Mouse (Mus musculus) midbrain, postnatal 0 days (tissue): ENCODE measurements around the gene Syne1. TPM values are rescaled to one million over a fixed set of nuclear protein-coding genes. Genes with fewer than 3 reads are reported as not detected.

Source experiments
- ATAC-seq: fragments of 200-750 bp; cut with Nextera tagmentation; 2 replicates; pipeline ENCODE4 v1.8.0; 2017; ENCODE audit warnings: moderate number of reproducible peaks, mild to moderate bottlenecking, moderate TSS enrichment, moderate library complexity; ENCODE audit not compliant: low FRiP score
- DNase-seq: peaks from one replicate; pipeline ENCODE4 v3.0.0-alpha.2; 2015; ENCODE audit warnings: low spot score
- H3K27ac ChIP-seq: fragments of 300-500 bp; sonication (generic); 2 replicates; pipeline ENCODE4 v1.5.1; 2014; ENCODE audit warnings: low read depth, mild to moderate bottlenecking, low read length, mixed read lengths
- H3K27me3 ChIP-seq: fragments of 300-500 bp; sonication (generic); 2 replicates; pipeline ENCODE4 v1.6.1; 2014; ENCODE audit warnings: low read length, control low read depth, mixed read lengths; ENCODE audit not compliant: insufficient read depth
- H3K36me3 ChIP-seq: fragments of 300-500 bp; sonication (generic); 2 replicates; pipeline ENCODE4 v1.6.1; 2014; ENCODE audit warnings: low read length, control low read depth, mixed read lengths; ENCODE audit not compliant: insufficient read depth
- H3K4me1 ChIP-seq: fragments of 300-500 bp; sonication (generic); 2 replicates; pipeline ENCODE4 v1.6.1; 2014; ENCODE audit warnings: mild to moderate bottlenecking, control low read depth, antibody characterized with exemption, low read length, mixed read lengths; ENCODE audit not compliant: insufficient read depth
- H3K4me2 ChIP-seq: fragments of 300-500 bp; sonication (generic); 2 replicates; pipeline ENCODE4 v1.6.1; 2014; ENCODE audit warnings: low read depth, mild to moderate bottlenecking, low read length, mixed read lengths; ENCODE audit not compliant: poor library complexity, severe bottlenecking
- H3K4me3 ChIP-seq: fragments of 300-500 bp; sonication (generic); 2 replicates; pipeline ENCODE4 v1.5.1; 2014; ENCODE audit warnings: low read depth, mild to moderate bottlenecking, low read length, moderate library complexity
- H3K9ac ChIP-seq: fragments of 300-500 bp; sonication (generic); replicated peaks from 2 replicates; pipeline ENCODE4 v1.6.1; 2014; ENCODE audit warnings: mild to moderate bottlenecking, low read length, moderate library complexity, mixed read lengths; ENCODE audit not compliant: poor library complexity, severe bottlenecking
- H3K9me3 ChIP-seq: fragments of 300-500 bp; sonication (generic); 2 replicates; pipeline ENCODE4 v1.6.1; 2016; ENCODE audit warnings: low read length, control low read depth
- CTCF ChIP-seq: IDR thresholded peaks from 2 replicates; pipeline ENCODE4 v1.5.1; 2016; ENCODE audit warnings: antibody characterized with exemption, mild to moderate bottlenecking
- WGBS: fragments of 180-500 bp; shearing (Covaris S2); extraction: QIAGEN DNeasy Blood & Tissue Kit; methylation state at CpG from one replicate; pipeline ENCODE4 v1.1.7; 2014; 5-methylcytosine and 5-hydroxymethylcytosine counted together
- polyA plus RNA-seq: library from polyadenylated mRNA; unstranded; fragments of >200 nt; fragmentation: Nextera tagmentation; extraction: Ambion mirVana; gene quantifications from 2 replicates; pipeline ENCODE4 v1.2.1, GENCODE M21; 2015
- total RNA-seq: library from RNA; depleted of rRNA; stranded (reverse); fragments of >200 nt; gene quantifications from 2 replicates; pipeline ENCODE4 v1.2.3, GENCODE M21; 2014

The Syne1 gene
- total and polyA plus RNA-seq, 2 experiments from 2014 or later: 18.6 to 99.3 TPM

- 91% methylated on average over 7 of the region's 7 CpGs for WGBS
- ATAC-seq: no peak
Observed at GRCm38 (mm10) chr10:5075724-5076123, 475.6 kb downstream of the Syne1 start.

GRCm38 (mm10) chr10:5072054-5072453, 479.2 kb downstream of the Syne1 start:
- ATAC-seq (no peak), DNase-seq (no peak)
- Histone ChIP-seq H3K36me3 (peaks cover 10% of the 10 kb centered on the region), H3K4me1 (no peaks in the 10 kb centered on the region), H3K27ac (no peak overlapping the region), H3K27me3 (no peaks in the 10 kb centered on the region), H3K9ac (no peak overlapping the region), H3K9me3 (no peaks in the 10 kb centered on the region), H3K4me2 (no peak overlapping the region), H3K4me3 (no peak overlapping the region)
- TF ChIP-seq CTCF: no peak
- WGBS: 87% methylated on average over 8 of the region's 8 CpGs

More at GRCm38 (mm10) chr10:5075724-5076123, 475.6 kb downstream of the Syne1 start:
- peaks cover 7% of the 10 kb centered on the region for H3K36me3 ChIP-seq
- no peak overlapping the region for H3K9ac ChIP-seq
- no peak for DNase-seq
- no peaks in the 10 kb centered on the region for H3K4me1 ChIP-seq
- no peak overlapping the region for H3K4me2 ChIP-seq
- H3K4me3 ChIP-seq: no peak overlapping the region
- H3K27me3 ChIP-seq: no peaks in the 10 kb centered on the region
- H3K9me3 ChIP-seq: no peaks in the 10 kb centered on the region
- TF ChIP-seq CTCF: no peak
- H3K27ac ChIP-seq: no peak overlapping the region

GRCm38 (mm10) chr10:5070941-5071231, 480.4 kb downstream of the Syne1 start:
- no peaks in the 10 kb centered on the region for H3K9me3 ChIP-seq
- H3K4me3 ChIP-seq: no peak overlapping the region
- ATAC-seq (no peak), DNase-seq (no peak)
- no peaks in the 10 kb centered on the region for H3K27me3 ChIP-seq
- no peak overlapping the region for H3K27ac ChIP-seq
- 84% methylated on average over 3 of the region's 3 CpGs for WGBS
- H3K9ac ChIP-seq: no peak overlapping the region
- no peak for TF ChIP-seq CTCF
- H3K4me2 ChIP-seq: no peak overlapping the region
- peaks cover 13% of the 10 kb centered on the region for H3K36me3 ChIP-seq
- no peaks in the 10 kb centered on the region for H3K4me1 ChIP-seq

- TF ChIP-seq CTCF: no peak
- no peaks in the 10 kb centered on the region for H3K9me3 ChIP-seq
- 87% methylated on average over 11 of the region's 11 CpGs for WGBS
- no peak for DNase-seq
- H3K27ac ChIP-seq: no peak overlapping the region
- no peak overlapping the region for H3K4me2 ChIP-seq
- no peak for ATAC-seq
- H3K4me1 ChIP-seq: no peaks in the 10 kb centered on the region
- H3K9ac ChIP-seq: no peak overlapping the region
- no peak overlapping the region for H3K4me3 ChIP-seq
- no peaks in the 10 kb centered on the region for H3K27me3 ChIP-seq
- H3K36me3 ChIP-seq: peaks cover 9% of the 10 kb centered on the region
Observed at GRCm38 (mm10) chr10:5070168-5070940, 480.9 kb downstream of the Syne1 start.

- Histone ChIP-seq H3K4me3 (no peak within 1 kb of the TSS), H3K27me3 (no peaks in the 10 kb centered on the region), H3K36me3 (peaks cover 9% of the 10 kb centered on the region), H3K9ac (no peak within 1 kb of the TSS), H3K27ac (no peak within 1 kb of the TSS), H3K9me3 (no peaks in the 10 kb centered on the region), H3K4me1 (no peaks in the 10 kb centered on the region), H3K4me2 (no peak within 1 kb of the TSS)
- TF ChIP-seq CTCF: no peak
- DNase-seq (no peak), ATAC-seq (no peak)
- WGBS: 83% methylated on average over 14 of the region's 14 CpGs
Observed at GRCm38 (mm10) chr10:5068676-5069265, 482.5 kb downstream of the Syne1 start, which contains the start of gene Gm10097. TSS of gene Gm10097 (plus strand) at chr10:5069192.

- ATAC-seq: no peak
Observed at GRCm38 (mm10) chr10:5067113-5067512, 484.2 kb downstream of the Syne1 start.

More at GRCm38 (mm10) chr10:5067113-5067512, 484.2 kb downstream of the Syne1 start:
- Histone ChIP-seq H3K27me3 (no peaks in the 10 kb centered on the region), H3K9me3 (no peaks in the 10 kb centered on the region), H3K4me3 (no peak overlapping the region), H3K36me3 (peaks cover 6% of the 10 kb centered on the region; the same call in 1 of the 2 replicates), H3K9ac (no peak overlapping the region), H3K27ac (no peak overlapping the region), H3K4me1 (no peaks in the 10 kb centered on the region), H3K4me2 (no peak overlapping the region)
- no peak for TF ChIP-seq CTCF
- WGBS: 95% methylated on average over 3 of the region's 3 CpGs
- DNase-seq: no peak
